Mouse (Mus musculus): ENCODE results near the gene Grik4.

Grik4 gene

GRCm38 (mm10) chr9:42745982-42746381 is 198.3 kb downstream of the Grik4 start:
- DNase-seq (ENCODE audit: low spot score) = no peak

DNA sequence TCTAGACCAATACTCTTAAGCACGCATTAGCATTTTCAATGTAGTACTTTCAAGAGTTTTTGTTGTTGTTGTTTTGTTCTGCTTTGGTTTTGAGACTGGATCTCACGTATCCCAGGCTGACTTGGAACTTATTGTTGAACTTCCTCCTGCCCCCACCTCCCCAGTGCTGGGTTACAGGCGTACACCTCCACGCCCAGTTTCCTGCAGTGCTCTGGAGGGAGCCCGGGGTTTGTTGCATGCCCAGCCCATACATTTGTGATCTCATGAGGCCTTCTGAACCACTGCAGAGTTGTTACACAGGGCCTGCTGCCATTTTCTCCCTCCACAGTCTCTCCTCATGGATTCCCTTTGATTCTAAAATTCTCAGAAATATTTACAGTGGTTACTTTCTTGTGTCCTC is 201.9 kb downstream of the Grik4 start:
- no peak for DNase-seq (ENCODE audit: low spot score)

GRCm38 (mm10) chr9:42736697-42737335 is 207.5 kb downstream of the Grik4 start:
- DNase-seq (ENCODE audit: low spot score) = no peak

DNA sequence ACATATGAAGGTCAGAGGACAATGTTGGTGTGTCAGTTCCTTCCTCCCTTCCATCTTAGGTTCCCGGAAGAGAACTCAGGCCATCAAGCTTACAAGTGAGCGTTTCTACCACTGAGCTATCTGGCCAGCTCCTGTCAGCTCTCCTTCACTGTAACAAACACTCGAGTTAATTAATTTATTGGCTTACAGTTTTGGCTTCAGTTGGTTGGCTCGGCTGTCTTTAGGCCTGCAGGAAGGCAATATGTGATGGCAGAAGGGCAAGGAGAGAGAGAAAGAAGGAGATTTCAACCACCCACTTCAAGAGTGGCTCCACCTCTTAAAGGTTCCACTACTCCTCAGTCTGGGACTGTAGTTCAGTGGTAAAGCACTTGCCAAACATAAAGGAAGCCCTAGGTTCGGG is 209.2 kb downstream of the Grik4 start:
- DNase-seq (ENCODE audit: low spot score) = no peak

DNA sequence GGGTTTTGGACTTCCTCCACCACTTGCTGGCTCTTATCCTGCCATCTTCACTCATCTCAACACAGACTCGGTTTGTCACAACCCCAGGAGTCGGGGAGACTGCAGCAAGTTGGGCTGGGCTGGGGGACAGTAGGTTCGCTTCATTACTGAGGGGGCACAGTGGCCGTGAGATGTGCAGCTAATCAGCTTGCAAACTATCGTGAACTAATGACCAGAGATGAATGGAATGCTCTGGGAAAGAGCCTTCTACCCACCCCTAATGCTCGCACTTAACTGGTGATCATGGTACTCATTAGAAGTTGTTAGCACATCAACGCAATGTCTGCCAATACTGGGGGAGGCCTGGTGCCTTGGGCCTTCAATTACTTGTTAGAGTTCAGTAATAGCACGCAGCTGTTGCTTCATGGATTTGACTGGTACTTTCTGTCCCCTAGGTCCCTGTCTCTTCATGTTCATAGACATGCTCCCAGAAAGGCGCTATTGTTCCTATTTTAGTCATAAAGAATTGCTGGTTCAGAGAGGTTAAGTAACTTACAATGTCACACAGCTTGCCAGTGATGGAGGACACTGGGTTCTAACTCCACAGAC is 211.5 kb downstream of the Grik4 start:
- no peak for DNase-seq (ENCODE audit: low spot score)

- DNase-seq (ENCODE audit: low spot score) = no peak
Measured at GRCm38 (mm10) chr9:42728472-42728871, 215.8 kb downstream of the Grik4 start.

- DNase-seq (ENCODE audit: low spot score) = no peak
Measured at GRCm38 (mm10) chr9:42727661-42728060, 216.6 kb downstream of the Grik4 start.

- DNase-seq (ENCODE audit: low spot score) = no peak
Measured at GRCm38 (mm10) chr9:42727186-42727585, 217.1 kb downstream of the Grik4 start.

- DNase-seq (ENCODE audit: low spot score) = no peak
Measured at GRCm38 (mm10) chr9:42724099-42724498, 220.2 kb downstream of the Grik4 start.

DNA sequence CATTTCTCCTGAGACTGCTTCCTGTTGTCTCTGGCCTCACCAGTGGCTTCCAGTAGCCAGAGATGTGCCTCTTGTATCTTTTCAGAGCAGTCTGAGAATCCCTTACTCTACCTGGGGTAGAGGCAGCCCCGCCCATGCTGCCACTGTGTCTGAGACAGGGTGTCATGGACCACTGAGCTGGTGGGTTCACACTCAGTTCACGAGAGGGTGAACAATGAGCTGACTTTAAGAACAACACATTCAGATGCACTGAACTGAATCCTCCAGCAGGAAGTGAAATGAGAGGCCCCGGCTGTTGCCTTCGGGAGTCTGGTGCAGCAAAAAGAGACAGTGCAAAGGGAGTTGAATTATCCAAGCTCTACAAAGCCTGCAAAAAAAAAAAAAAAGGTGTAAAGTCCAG is 221.8 kb downstream of the Grik4 start:
- no peak for DNase-seq (ENCODE audit: low spot score)

GRCm38 (mm10) chr9:42721718-42722117 is 222.6 kb downstream of the Grik4 start:
- DNase-seq (ENCODE audit: low spot score) = no peak

DNA sequence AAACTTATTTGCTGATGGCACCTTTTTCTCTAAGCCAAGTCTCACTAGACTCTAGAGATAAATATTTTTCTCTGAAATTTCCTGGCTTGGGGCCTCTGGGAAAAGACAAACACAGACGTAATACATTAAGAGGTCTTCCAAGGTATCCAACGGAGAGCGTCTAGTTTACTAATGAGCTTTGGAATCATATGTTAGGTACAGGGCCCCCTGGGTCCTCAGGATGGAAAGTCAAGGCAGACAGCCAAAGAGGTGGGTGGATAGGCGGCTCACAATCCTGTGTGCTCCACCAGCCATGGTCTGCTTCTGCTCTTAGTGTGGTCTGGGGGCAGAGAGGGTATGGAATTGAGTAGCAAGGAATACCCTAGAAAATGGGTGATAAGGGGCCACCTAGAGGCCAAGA is 223.1 kb downstream of the Grik4 start:
- no peak for DNase-seq (ENCODE audit: low spot score)

DNA sequence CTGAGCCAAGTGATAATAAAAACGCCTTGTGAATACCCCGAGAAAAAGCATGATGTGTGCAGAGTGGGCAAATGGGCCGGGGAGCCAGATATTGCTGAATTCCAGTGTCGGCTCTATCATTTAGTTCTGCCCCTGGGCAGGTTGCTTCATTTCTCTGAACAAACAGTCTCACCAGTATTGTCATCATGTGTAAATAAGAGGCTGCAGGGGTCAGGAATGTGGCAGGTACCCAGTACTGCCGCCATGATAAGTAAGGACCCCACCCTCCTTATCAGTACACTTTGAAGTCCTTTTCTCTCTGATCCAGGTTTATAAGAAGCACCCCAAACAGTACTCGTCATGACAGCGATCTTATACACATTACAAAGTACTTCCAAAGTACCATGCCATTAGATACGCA is 230.4 kb downstream of the Grik4 start:
- DNase-seq (ENCODE audit: low spot score) = no peak

DNA sequence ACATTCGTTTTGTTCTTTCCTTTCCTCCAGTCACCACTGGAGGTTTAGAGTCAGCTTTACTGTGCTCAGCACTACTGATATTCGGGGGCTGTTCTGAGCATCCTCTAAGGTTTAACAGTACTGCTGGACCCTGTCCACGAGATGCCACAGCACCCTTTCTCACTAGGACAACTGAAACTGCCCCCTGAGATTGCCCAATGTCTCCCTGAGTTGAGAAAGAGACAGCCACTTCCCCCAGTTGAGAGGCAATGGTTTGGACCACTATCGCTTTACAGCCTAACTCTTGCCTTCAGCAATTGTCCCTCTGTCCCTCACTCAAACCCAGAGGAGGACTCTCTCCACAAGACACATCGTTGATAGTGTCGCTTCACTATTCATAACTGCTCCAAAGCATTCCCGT is 238.4 kb downstream of the Grik4 start:
- no peak for DNase-seq (ENCODE audit: low spot score)

GRCm38 (mm10) chr9:42703191-42703854 is 241.0 kb downstream of the Grik4 start:
- DNase-seq (ENCODE audit: low spot score) = no peak

DNA sequence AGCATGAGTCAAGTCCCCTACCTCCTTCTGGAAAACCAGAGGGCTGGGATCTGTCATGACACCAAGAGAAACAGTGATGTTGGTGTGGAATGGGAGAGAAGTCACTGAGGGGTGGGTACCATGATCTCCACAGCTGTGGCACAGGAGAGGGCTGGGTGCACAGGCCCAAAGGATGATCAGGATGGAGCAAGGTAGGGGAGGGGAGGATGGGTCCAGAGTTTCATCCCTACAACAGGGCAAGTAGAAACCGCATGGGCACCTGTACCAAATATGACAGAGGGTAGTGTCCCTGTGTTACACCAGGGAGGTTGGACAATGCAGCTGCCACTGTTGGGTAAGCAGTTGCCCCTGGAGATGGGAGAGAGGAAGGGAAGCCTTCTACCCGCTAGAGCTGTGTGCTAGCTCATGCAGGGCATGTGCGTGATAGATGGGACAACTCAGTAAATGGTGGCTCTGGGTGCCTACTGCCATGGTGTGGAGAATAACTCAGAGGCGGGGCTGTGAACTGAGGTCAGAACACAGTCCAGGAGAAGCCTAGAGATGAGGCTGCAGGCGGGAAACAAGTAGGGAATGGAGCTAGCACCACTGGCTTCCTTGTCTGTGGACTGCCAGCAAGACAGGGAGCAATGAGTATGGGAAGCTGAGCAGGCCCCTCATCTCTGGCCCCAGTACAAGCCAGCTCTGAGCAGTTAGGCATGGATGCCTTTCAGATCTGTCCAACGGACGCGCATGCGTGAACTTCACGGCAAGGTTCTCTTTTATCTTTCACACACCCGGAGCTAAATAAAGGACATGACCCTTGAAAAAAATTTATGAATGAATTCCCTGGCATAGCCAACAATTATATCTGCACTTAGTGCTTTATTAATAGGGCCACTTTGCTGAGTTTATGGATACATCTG is 241.8 kb downstream of the Grik4 start:
- no peak for DNase-seq (ENCODE audit: low spot score)

GRCm38 (mm10) chr9:42701729-42702128 is 242.6 kb downstream of the Grik4 start:
- DNase-seq (ENCODE audit: low spot score) = no peak

GRCm38 (mm10) chr9:42693024-42693423 is 251.3 kb downstream of the Grik4 start:
- no peak for DNase-seq (ENCODE audit: low spot score)

- DNase-seq (ENCODE audit: low spot score) = peak; percentile 39
Measured at GRCm38 (mm10) chr9:42688143-42688542, 256.1 kb downstream of the Grik4 start.

- no peak for DNase-seq (ENCODE audit: low spot score)
Measured at GRCm38 (mm10) chr9:42686104-42686503, 258.2 kb downstream of the Grik4 start.

- no peak for DNase-seq (ENCODE audit: low spot score)
Measured at GRCm38 (mm10) chr9:42674017-42674412, 270.3 kb downstream of the Grik4 start.

- peak; percentile 7 for DNase-seq (ENCODE audit: low spot score)
Measured at GRCm38 (mm10) chr9:42673385-42674016, 270.8 kb downstream of the Grik4 start.
